Mouse (Mus musculus): ENCODE data around the gene Espn.

Espn gene

GRCm38 (mm10) chr4:152097911-152098799 lies 54.0 kb downstream of the Espn start:
- no peak for DNase-seq (ENCODE audit: low read depth)

GRCm38 (mm10) chr4:152096927-152097326 lies 55.2 kb downstream of the Espn start:
- DNase-seq (ENCODE audit: low read depth) = no peak

GRCm38 (mm10) chr4:152095937-152096910 lies 55.9 kb downstream of the Espn start:
- peak; percentile 88 for DNase-seq (ENCODE audit: low read depth)

DNA sequence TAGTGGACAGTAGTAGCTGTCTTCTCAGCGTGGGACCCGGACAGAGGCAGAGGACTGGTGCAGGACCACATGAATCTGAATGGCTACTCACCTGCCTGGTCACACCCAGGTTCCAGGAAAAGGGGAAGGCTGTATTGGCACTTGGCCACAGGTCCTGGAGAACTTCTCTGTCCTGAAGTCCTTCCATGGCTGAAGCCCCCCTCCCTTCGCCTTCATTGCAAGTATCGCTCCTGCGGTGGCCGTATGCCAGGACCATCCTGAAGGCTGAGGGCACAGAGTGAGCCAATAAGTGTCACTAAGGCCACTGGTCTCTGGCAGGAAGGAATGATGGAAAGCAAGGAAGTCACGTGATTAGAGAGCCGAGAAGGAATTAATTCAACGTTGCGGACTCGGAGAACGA lies 57.9 kb downstream of the Espn start:
- no peak for DNase-seq (ENCODE audit: low read depth)

- no peak for DNase-seq (ENCODE audit: low read depth)
Observed at GRCm38 (mm10) chr4:152092751-152093293, 59.3 kb downstream of the Espn start.

GRCm38 (mm10) chr4:152090191-152090590 lies 62.0 kb downstream of the Espn start:
- no peak for DNase-seq (ENCODE audit: low read depth)

- no peak for DNase-seq (ENCODE audit: low read depth)
Observed at GRCm38 (mm10) chr4:152088556-152089120, 63.5 kb downstream of the Espn start.

DNA sequence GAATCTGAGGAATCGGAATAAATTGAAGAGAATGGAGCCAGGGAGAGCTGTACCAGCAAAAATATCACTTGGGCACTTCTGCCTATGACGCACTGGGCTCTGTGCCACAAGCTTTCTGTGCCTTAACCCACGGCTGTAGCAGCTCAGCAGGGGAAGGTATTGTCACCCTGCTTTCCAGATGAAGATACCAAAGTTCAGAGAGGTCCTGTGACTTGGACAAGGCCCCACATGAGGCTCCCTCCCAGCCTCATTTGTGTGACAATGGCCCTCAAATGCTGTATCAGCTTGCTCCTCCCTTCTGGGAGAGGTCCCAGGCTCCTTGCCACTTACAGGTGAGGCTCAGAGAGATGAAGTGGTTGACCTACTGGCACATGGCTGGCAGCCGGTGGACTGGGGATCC lies 64.0 kb downstream of the Espn start:
- no peak for DNase-seq (ENCODE audit: low read depth)

GRCm38 (mm10) chr4:152087211-152088081 lies 64.7 kb downstream of the Espn start:
- DNase-seq (ENCODE audit: low read depth) = no peak

- peak; percentile 78 for DNase-seq (ENCODE audit: low read depth)
Observed at GRCm38 (mm10) chr4:152086505-152087210, 65.5 kb downstream of the Espn start.

- DNase-seq (ENCODE audit: low read depth) = no peak
Observed at GRCm38 (mm10) chr4:152084616-152085015, 67.6 kb downstream of the Espn start.

DNA sequence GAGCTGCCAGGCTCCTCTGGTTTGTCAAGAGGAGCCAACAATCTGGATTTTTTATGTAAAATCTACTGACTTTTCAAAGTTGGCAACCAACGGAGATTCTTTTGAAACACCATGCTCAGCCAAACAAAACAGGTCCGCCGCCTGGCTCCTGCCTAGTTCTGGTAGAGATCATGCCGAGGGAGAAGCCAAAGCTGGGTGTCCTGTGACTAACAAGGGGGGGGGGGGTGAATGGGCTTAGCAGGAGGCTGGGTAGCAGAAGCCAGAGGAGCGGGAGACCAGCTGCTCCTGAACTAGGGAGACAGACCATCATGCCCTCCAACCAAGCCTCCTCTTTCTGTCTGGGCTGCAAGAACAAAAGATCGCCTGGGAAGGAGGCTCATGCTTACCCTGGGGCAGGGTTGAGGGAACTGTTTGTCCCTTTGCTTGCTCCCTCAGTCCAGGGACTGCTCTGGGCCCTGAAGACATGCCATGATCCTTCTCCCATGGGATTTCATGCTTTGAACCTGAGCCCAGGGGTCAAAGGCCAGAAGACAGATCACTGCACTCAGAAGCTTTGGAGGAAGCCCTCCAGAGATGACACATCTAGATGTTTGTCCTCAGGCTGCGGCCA lies 68.5 kb downstream of the Espn start:
- DNase-seq (ENCODE audit: low read depth) = no peak

DNA sequence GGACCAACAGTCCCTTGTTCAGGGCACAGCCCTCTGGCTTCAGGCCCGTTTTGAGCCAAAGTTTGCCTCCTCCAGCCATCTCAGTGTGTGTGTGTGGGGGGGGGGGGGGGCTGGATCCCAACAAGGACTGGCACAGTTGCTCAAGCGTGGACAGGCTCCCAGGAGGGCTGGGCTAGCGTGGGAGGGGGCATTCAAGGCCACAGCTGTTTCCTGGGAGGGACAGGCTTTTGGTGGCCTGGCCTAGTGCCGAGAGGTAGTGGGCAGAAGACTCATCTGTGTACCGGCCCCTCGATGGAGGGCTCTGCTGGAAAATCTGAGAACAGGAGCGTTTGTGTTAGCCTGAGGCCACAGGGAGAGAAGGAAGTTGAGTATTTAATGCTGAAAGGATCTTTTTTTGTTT lies 72.2 kb downstream of the Espn start:
- no peak for DNase-seq (ENCODE audit: low read depth)

- no peak for DNase-seq (ENCODE audit: low read depth)
Observed at GRCm38 (mm10) chr4:152079261-152079660, 72.9 kb downstream of the Espn start.

DNA sequence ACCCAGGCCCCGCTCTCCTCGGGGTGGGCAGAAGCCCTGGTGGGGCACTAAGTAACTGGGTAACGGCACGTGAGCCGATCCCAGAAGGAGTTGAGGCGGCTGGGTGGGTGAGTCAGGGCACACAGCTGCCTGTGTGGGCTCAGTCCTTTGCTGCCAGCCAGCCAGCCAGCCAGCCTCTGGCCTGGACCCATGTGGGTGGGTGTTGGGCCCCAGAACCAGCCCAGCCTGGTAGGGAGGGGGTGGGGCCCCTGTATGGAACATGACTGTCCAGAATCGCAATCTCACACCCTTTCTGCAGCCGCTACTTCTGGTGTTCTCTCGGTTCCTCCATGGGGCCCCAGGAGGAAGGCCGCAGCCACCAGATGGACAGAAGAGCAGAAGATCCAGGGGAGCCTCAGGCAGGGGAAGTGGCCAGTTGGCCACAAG lies 74.1 kb downstream of the Espn start:
- DNase-seq (ENCODE audit: low read depth) = no peak

DNA sequence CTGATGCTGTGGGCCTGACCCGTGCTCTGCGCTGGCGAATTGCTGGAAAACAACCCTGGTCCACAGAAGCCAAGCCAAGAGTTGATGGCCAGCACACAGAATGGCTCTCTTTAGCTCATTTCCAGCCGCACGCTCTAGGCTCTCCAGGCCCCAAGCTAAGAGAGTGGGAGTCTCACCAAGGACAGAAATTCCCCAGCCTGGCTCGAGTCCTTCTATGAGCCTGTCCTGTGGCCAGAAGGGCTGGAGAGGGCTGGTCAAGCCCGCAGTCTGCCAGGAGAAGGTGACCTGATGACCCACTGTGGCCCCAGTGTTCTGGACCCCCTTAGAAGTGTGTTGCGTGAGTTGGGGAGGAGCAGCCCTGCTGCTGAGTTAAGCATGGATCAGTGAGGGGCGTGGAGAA lies 75.0 kb downstream of the Espn start:
- DNase-seq (ENCODE audit: low read depth) = no peak

- no peak for DNase-seq (ENCODE audit: low read depth)
Observed at GRCm38 (mm10) chr4:152074548-152074947, 77.6 kb downstream of the Espn start.

GRCm38 (mm10) chr4:152073715-152074114 lies 78.5 kb downstream of the Espn start:
- DNase-seq (ENCODE audit: low read depth) = no peak

DNA sequence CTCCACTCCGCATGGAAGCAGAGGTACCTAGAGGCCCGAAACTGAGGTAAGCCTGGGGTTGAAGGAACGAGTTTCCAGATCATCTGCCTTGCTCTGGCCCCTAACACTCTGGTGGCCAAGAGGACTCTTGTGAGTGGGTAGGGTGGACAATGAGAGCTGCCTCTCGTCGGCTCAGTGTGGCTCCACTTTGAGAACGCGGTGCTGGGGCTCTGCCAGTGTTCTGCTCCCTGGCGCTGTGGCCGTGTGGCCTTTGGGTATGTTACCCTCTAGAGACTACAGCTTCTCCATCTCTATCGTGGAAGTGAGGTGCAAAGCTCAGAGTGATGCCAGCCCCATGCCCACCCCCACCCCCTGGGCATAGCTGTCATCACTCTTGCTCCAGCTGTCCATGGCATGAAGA lies 79.5 kb downstream of the Espn start:
- no peak for DNase-seq (ENCODE audit: low read depth)

- no peak for DNase-seq (ENCODE audit: low read depth)
Observed at GRCm38 (mm10) chr4:152072121-152072601, 80.0 kb downstream of the Espn start, which contains the start of gene Plekhg5. TSS of gene Plekhg5 (plus strand) at chr4:152072498.

Measured in induced T-regulatory cell, adult 2 months (primary cell).